Mouse (Mus musculus): ENCODE results near the gene Adig. TPM values are rescaled to one million over a fixed set of nuclear protein-coding genes. Genes with fewer than 3 reads are reported as not detected.

Gene Adig
- total RNA-seq, 1 experiment: not detected

DNA sequence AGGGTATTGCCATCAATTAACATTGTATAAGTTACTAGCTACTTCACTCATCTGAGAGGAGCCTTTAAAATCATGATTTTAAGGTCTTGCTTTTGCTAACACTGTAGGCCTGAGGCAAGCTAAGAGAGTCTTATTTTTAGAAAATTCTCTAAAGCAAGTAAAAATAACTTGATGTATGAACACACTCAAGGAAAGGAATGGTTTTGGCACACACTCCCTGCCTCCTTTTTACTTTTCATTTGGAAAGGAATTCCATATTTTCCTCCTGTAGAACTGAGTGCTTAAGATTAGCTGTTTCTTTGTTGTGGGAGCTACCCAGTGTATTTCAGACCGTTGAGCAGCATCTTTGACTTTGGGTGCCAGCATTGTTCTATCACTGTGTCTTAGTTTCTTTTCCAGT lies 28.3 kb upstream of the Adig start:
- H3K4me1 ChIP-seq (ENCODE audit: control insufficient read depth in 2 of 2, insufficient read depth in 2 of 2, low read length in 2 of 2, poor library complexity in 1 of 2): no peaks in the 10 kb centered on the region
- no peak for DNase-seq (ENCODE audit: low read depth, low spot score)
- in situ Hi-C loops (cut with MboI; ENCODE audit: low sequenced_read_pairs in 2 of 2, unreplicated experiment in 2 of 2): no loop called here
- H3K27ac ChIP-seq (ENCODE audit: insufficient read depth, low read depth, low read length, poor library complexity, severe bottlenecking): no peak overlapping the region
- TF ChIP-seq ZC3H11A (IDR thresholded peaks at IDR 0.05; ENCODE audit: borderline replicate concordance, low read depth, low read length) (no peak), ZNF384 (IDR thresholded peaks at IDR 0.05; ENCODE audit: low read depth, low read length) (no peak), MAFK (IDR thresholded peaks at IDR 0.05; ENCODE audit: insufficient read depth, low read depth, low read length) (no peak), HCFC1 (IDR thresholded peaks at IDR 0.05; ENCODE audit: borderline replicate concordance, insufficient read depth, low read length) (no peak), CHD2 (IDR thresholded peaks at IDR 0.05; ENCODE audit: low read depth, low read length) (no peak)
- peaks cover 2% of the 10 kb centered on the region; the same call in 1 of the 2 replicates for H3K36me3 ChIP-seq (ENCODE audit: control insufficient read depth, insufficient read depth, low read length, poor library complexity, severe bottlenecking)
- H3K4me3 ChIP-seq (ENCODE audit: insufficient read depth in 1 of 2, low read depth in 1 of 2, low read length in 2 of 2, poor library complexity in 1 of 2, severe bottlenecking in 1 of 2): no peak overlapping the region
- H3K9me3 ChIP-seq (ENCODE audit: control insufficient read depth, insufficient read depth, low read depth, low read length): no peaks in the 10 kb centered on the region
- H3K9ac ChIP-seq (ENCODE audit: insufficient read depth, low read depth, low read length, poor library complexity, severe bottlenecking): no peak overlapping the region

DNA sequence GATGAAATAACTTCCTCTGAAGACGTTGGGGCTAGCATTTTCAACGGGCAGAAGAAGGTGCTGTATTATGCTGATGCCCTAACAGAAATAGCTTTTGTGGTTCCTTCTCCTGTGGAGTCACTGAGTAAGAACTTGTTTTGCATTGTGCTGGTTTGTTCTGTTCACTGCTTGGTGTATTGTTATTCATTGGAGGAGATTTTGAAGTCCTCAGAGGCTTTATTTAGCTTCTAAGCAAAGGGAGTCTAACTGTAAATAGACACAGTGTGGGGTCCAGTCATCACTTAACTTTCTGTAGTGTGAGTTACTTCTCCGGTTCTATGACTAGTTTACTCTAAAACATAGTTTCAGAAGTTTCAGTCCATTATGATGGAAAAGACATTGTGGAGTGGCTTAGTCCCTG lies 24.8 kb upstream of the Adig start:
- no peak overlapping the region for H3K9ac ChIP-seq (ENCODE audit: insufficient read depth, low read depth, low read length, poor library complexity, severe bottlenecking)
- no peaks in the 10 kb centered on the region for H3K4me1 ChIP-seq (ENCODE audit: control insufficient read depth in 2 of 2, insufficient read depth in 2 of 2, low read length in 2 of 2, poor library complexity in 1 of 2)
- H3K9me3 ChIP-seq (ENCODE audit: control insufficient read depth, insufficient read depth, low read depth, low read length): no peaks in the 10 kb centered on the region
- TF ChIP-seq ZNF384 (IDR thresholded peaks at IDR 0.05; ENCODE audit: low read depth, low read length) (no peak), CHD2 (IDR thresholded peaks at IDR 0.05; ENCODE audit: low read depth, low read length) (no peak), HCFC1 (IDR thresholded peaks at IDR 0.05; ENCODE audit: borderline replicate concordance, insufficient read depth, low read length) (no peak), MAFK (IDR thresholded peaks at IDR 0.05; ENCODE audit: insufficient read depth, low read depth, low read length) (no peak), ZC3H11A (IDR thresholded peaks at IDR 0.05; ENCODE audit: borderline replicate concordance, low read depth, low read length) (no peak)
- DNase-seq (ENCODE audit: low read depth, low spot score): no peak
- in situ Hi-C loops (cut with MboI; ENCODE audit: low sequenced_read_pairs in 2 of 2, unreplicated experiment in 2 of 2): no loop called here
- no peak overlapping the region for H3K27ac ChIP-seq (ENCODE audit: insufficient read depth, low read depth, low read length, poor library complexity, severe bottlenecking)
- no peak overlapping the region for H3K4me3 ChIP-seq (ENCODE audit: insufficient read depth in 1 of 2, low read depth in 1 of 2, low read length in 2 of 2, poor library complexity in 1 of 2, severe bottlenecking in 1 of 2)
- H3K36me3 ChIP-seq (ENCODE audit: control insufficient read depth, insufficient read depth, low read length, poor library complexity, severe bottlenecking): peaks cover 2% of the 10 kb centered on the region

GRCm38 (mm10) chr2:158498457-158498856 lies 4.0 kb upstream of the Adig start:
- H3K36me3 ChIP-seq (ENCODE audit: control insufficient read depth, insufficient read depth, low read length, poor library complexity, severe bottlenecking): peaks cover 13% of the 10 kb centered on the region

GRCm38 (mm10) chr2:158503226-158503625 lies 814 bp downstream of the Adig start:
- in situ Hi-C loops (cut with MboI; ENCODE audit: low sequenced_read_pairs in 2 of 2, unreplicated experiment in 2 of 2): no loop called here
- TF ChIP-seq ZNF384 (IDR thresholded peaks at IDR 0.05; ENCODE audit: low read depth, low read length): no peak
- no peak for TF ChIP-seq MAFK (IDR thresholded peaks at IDR 0.05; ENCODE audit: insufficient read depth, low read depth, low read length)
- no peak for TF ChIP-seq ZC3H11A (IDR thresholded peaks at IDR 0.05; ENCODE audit: borderline replicate concordance, low read depth, low read length)
- no peak for TF ChIP-seq HCFC1 (IDR thresholded peaks at IDR 0.05; ENCODE audit: borderline replicate concordance, insufficient read depth, low read length)
- TF ChIP-seq CHD2 (IDR thresholded peaks at IDR 0.05; ENCODE audit: low read depth, low read length): no peak
- Histone ChIP-seq H3K27ac (ENCODE audit: insufficient read depth, low read depth, low read length, poor library complexity, severe bottlenecking) (no peak overlapping the region), H3K9ac (ENCODE audit: insufficient read depth, low read depth, low read length, poor library complexity, severe bottlenecking) (no peak overlapping the region), H3K36me3 (ENCODE audit: control insufficient read depth, insufficient read depth, low read length, poor library complexity, severe bottlenecking) (peaks cover 6% of the 10 kb centered on the region; the same call in 1 of the 2 replicates), H3K4me3 (ENCODE audit: insufficient read depth in 1 of 2, low read depth in 1 of 2, low read length in 2 of 2, poor library complexity in 1 of 2, severe bottlenecking in 1 of 2) (no peak overlapping the region), H3K4me1 (ENCODE audit: control insufficient read depth in 2 of 2, insufficient read depth in 2 of 2, low read length in 2 of 2, poor library complexity in 1 of 2) (no peaks in the 10 kb centered on the region), H3K9me3 (ENCODE audit: control insufficient read depth, insufficient read depth, low read depth, low read length) (no peaks in the 10 kb centered on the region)
- DNase-seq (ENCODE audit: low read depth, low spot score): no peak

More at GRCm38 (mm10) chr2:158498457-158498856, 4.0 kb upstream of the Adig start:
- Histone ChIP-seq H3K9ac (ENCODE audit: insufficient read depth, low read depth, low read length, poor library complexity, severe bottlenecking) (no peak overlapping the region), H3K4me1 (ENCODE audit: control insufficient read depth in 2 of 2, insufficient read depth in 2 of 2, low read length in 2 of 2, poor library complexity in 1 of 2) (no peaks in the 10 kb centered on the region), H3K27ac (ENCODE audit: insufficient read depth, low read depth, low read length, poor library complexity, severe bottlenecking) (no peak overlapping the region), H3K4me3 (ENCODE audit: insufficient read depth in 1 of 2, low read depth in 1 of 2, low read length in 2 of 2, poor library complexity in 1 of 2, severe bottlenecking in 1 of 2) (no peak overlapping the region), H3K9me3 (ENCODE audit: control insufficient read depth, insufficient read depth, low read depth, low read length) (no peaks in the 10 kb centered on the region)
- in situ Hi-C loops (cut with MboI; ENCODE audit: low sequenced_read_pairs in 2 of 2, unreplicated experiment in 2 of 2): no loop called here
- TF ChIP-seq MAFK (IDR thresholded peaks at IDR 0.05; ENCODE audit: insufficient read depth, low read depth, low read length): no peak
- TF ChIP-seq CHD2 (IDR thresholded peaks at IDR 0.05; ENCODE audit: low read depth, low read length): no peak
- TF ChIP-seq ZNF384 (IDR thresholded peaks at IDR 0.05; ENCODE audit: low read depth, low read length): no peak
- TF ChIP-seq HCFC1 (IDR thresholded peaks at IDR 0.05; ENCODE audit: borderline replicate concordance, insufficient read depth, low read length): no peak
- no peak for TF ChIP-seq ZC3H11A (IDR thresholded peaks at IDR 0.05; ENCODE audit: borderline replicate concordance, low read depth, low read length)
- DNase-seq (ENCODE audit: low read depth, low spot score): no peak

GRCm38 (mm10) chr2:158503671-158504070 lies 1.3 kb downstream of the Adig start:
- DNase-seq (ENCODE audit: low read depth, low spot score): no peak
- H3K9me3 ChIP-seq (ENCODE audit: control insufficient read depth, insufficient read depth, low read depth, low read length): no peaks in the 10 kb centered on the region
- in situ Hi-C loops (cut with MboI; ENCODE audit: low sequenced_read_pairs in 2 of 2, unreplicated experiment in 2 of 2): no loop called here

More at GRCm38 (mm10) chr2:158503671-158504070, 1.3 kb downstream of the Adig start:
- Histone ChIP-seq H3K27ac (ENCODE audit: insufficient read depth, low read depth, low read length, poor library complexity, severe bottlenecking) (no peak overlapping the region), H3K9ac (ENCODE audit: insufficient read depth, low read depth, low read length, poor library complexity, severe bottlenecking) (no peak overlapping the region), H3K4me3 (ENCODE audit: insufficient read depth in 1 of 2, low read depth in 1 of 2, low read length in 2 of 2, poor library complexity in 1 of 2, severe bottlenecking in 1 of 2) (no peak overlapping the region), H3K4me1 (ENCODE audit: control insufficient read depth in 2 of 2, insufficient read depth in 2 of 2, low read length in 2 of 2, poor library complexity in 1 of 2) (no peaks in the 10 kb centered on the region), H3K36me3 (ENCODE audit: control insufficient read depth, insufficient read depth, low read length, poor library complexity, severe bottlenecking) (peaks cover 6% of the 10 kb centered on the region; the same call in 1 of the 2 replicates)
- no peak for TF ChIP-seq MAFK (IDR thresholded peaks at IDR 0.05; ENCODE audit: insufficient read depth, low read depth, low read length)
- TF ChIP-seq CHD2 (IDR thresholded peaks at IDR 0.05; ENCODE audit: low read depth, low read length): no peak
- no peak for TF ChIP-seq HCFC1 (IDR thresholded peaks at IDR 0.05; ENCODE audit: borderline replicate concordance, insufficient read depth, low read length)
- TF ChIP-seq ZNF384 (IDR thresholded peaks at IDR 0.05; ENCODE audit: low read depth, low read length): no peak
- no peak for TF ChIP-seq ZC3H11A (IDR thresholded peaks at IDR 0.05; ENCODE audit: borderline replicate concordance, low read depth, low read length)
